Mouse (Mus musculus) retina, adult 2 months (tissue): Measurements from ENCODE around the gene Csnk1g1.

Experiments
- DNase-seq: peaks from one replicate; pipeline ENCODE4 v3.0.0-alpha.2; 2012; ENCODE audit warnings: low read depth, low spot score

The Csnk1g1 gene

DNA sequence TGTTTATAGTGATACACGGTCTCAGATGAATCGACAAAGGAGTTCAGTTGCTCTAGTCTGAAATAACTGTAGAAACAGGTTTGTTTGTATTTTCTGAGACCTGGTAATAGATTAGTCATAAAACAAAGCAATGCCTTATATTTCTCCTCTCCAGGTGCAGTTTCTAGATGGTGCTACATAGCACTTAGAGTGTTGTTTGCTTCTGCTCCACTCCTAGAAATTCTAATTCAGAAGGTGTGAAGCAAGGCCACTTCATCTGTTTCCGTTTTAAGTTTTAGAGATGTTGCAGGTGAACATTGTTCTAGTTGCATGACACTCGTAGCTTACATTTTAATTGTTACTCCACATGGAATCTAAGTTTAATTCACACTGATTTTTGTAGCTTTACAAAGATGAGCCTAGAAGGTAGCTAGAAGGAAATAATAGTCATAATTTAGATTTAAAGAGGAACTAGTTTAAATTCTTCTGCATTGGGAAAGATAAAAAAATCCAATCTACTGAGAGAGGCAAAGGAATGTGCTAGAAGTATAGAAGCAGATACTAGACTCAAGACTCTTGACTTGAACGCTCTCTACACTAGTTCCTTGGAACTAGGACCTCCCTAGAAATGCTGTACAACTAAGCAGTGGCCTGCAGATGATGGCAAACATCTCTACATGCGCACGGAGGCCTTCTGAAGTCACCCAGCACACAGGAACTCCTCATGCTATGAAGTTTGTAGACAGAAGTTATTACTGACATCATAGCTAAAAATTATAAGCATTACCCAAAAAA, 87.1 kb downstream of the Csnk1g1 start:
- DNase-seq: no peak

- DNase-seq: no peak
These were observed 90.2 kb downstream of the Csnk1g1 start for GRCm38 (mm10) chr9:65998965-65999364.

GRCm38 (mm10) chr9:66004380-66004779, 95.7 kb downstream of the Csnk1g1 start:
- peak; percentile 13 for DNase-seq

DNA sequence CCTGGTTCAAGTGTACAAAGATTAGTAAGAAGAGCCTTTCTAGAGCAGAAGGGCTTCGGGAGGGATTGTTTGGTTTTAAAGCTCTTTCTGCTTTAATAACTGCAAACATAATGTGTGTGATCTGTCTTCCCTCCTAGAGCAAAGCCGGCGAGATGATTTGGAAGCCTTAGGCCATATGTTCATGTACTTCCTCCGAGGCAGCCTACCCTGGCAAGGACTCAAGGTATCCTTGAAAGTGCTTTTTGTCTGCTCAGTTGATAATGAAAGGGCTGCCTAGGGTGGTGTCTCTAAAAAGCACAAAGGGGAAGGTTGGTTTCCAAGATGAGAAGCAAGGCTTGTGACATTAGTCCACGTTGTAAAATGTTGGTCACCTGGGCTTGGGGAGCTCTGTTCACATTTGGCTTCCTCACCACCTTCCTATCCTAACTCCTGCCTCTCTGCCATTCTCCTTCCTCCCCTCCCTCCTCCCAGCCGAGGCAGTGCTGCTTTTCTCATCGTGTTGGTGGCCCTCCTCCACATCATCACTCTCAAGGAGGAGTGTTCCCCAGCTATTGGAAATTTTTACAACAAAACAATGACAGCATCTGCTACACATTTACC, 99.0 kb downstream of the Csnk1g1 start:
- DNase-seq: no peak

- no peak for DNase-seq
These were observed 111.9 kb downstream of the Csnk1g1 start for GRCm38 (mm10) chr9:66020601-66021000.

DNA sequence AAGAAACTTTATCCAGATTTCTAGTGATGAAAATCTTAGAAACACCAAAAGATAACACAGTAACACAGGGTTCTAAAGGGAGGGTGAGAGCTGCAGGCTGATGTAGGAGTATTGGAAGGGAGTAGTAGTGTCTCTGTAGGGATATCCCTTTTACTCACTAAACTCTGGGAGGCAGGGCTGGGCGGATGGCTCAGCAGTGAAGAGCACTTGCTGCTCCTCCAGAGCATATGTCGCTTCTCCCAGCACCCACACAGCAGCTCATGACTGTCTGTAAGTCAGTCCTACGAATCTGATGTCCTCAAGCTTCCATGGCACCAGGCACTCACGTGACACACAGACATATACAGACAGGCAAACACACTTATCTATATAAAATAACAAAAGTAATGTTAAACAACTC, 129.4 kb downstream of the Csnk1g1 start:
- DNase-seq: no peak

DNA sequence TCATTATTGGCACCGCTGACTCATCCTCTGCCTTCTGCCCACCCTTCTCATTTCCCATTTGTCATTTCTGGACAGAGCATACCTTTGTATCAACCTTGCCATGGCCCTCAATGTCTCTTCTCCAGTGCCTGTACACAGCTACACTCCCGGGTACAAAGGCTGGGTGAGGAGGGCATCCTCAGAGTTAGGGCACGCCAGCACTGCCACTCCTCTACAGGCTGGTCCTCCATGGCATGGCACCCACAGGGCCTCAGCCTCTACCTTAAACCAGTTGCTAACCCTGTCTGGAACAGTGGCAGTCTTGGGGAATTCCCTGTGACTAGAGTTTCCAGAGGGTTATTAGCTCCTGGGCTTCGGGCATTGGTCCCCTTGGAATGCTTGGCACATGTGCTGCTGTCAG, 129.9 kb downstream of the Csnk1g1 start:
- no peak for DNase-seq

- no peak for DNase-seq
These were observed 130.6 kb downstream of the Csnk1g1 start for GRCm38 (mm10) chr9:66039290-66039689.

- no peak for DNase-seq
These were observed 132.1 kb downstream of the Csnk1g1 start for GRCm38 (mm10) chr9:66040801-66041200.

GRCm38 (mm10) chr9:66042331-66042730, 133.6 kb downstream of the Csnk1g1 start:
- DNase-seq: no peak

- DNase-seq: no peak
These were observed 134.5 kb downstream of the Csnk1g1 start for GRCm38 (mm10) chr9:66043241-66043640.

- no peak for DNase-seq
These were observed 141.3 kb downstream of the Csnk1g1 start for GRCm38 (mm10) chr9:66049931-66050601.

- DNase-seq: no peak
These were observed 142.8 kb downstream of the Csnk1g1 start for GRCm38 (mm10) chr9:66051493-66051892.

- no peak for DNase-seq
These were observed 144.0 kb downstream of the Csnk1g1 start for GRCm38 (mm10) chr9:66052731-66053130.

- DNase-seq: no peak
These were observed 144.9 kb downstream of the Csnk1g1 start for GRCm38 (mm10) chr9:66053620-66054019.

DNA sequence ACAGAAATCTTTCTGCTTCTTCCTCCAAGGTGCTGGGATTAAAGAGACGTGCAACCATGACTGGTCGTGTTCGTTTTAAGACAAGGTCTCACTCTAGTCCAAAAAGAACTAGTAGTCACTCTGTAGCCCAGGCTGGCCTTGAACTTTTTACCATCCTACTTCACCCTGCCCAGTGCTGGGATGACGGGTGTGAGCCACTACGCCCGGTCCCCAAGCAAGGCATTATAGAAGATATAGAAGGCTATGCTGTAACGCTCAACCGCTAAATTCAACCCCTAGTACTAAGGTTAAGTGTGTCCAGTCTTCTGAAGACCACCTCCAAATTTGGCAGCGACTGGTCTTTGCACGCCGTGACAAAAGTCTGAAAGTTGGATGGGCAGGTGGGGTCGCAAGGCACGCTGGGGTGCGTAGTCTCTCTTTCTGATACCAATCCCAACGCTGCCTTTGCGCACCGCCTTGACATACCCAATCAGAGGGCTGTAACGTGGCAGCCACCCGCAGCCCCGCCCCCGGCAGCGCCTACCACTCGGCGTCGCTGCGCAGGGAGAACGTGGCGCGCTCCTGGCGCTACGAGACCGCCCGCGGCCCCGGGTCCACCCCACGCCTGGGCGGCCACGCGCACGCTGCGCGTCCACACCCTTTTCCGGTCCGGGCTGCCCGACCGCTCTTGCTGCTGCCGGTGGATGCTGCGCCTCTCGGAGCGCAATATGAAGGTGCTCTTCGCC, 151.0 kb downstream of the Csnk1g1 start, which contains the start of gene Ppib:
TSS of gene Ppib (plus strand) at position 640 of the 725 bp plus-strand sequence.
- peak; percentile 86 for DNase-seq

DNA sequence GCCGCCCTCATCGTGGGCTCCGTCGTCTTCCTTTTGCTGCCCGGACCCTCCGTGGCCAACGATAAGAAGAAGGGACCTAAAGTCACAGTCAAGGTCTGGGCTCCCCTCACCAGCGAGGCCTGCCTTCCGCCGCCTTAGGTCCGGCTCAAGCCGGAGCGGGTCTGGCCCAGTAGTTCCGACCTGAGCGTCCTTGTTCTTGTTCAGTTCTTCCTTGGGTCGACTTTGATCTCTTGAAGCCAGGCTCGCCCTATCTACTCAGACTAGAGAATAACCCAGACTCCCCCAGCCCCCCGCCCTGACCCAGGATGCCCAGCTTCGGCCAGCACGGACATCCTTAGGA, 151.6 kb downstream of the Csnk1g1 start:
- no peak for DNase-seq

GRCm38 (mm10) chr9:66060986-66061385, 152.3 kb downstream of the Csnk1g1 start:
- DNase-seq: no peak

DNA sequence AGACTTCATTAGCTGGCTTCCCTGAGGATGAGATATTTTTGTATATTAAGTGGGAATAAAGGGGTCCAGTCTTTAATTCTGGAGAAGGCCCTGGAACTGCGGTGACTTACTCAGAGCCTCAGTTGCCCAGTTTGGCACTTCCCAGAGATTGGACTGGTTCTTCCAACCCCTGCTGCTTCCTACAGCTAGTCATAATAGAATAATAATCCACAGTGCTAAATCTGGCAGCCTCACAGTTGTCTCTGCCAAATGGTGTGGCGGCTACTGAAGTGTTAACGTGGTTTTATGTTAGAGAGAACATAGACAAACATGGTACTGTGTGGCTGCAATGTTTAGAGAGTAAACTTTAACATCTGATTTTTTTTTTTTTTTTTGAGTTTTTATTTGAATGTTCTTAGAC, 152.9 kb downstream of the Csnk1g1 start:
- no peak for DNase-seq

GRCm38 (mm10) chr9:66063446-66063845, 154.7 kb downstream of the Csnk1g1 start:
- DNase-seq: no peak

DNA sequence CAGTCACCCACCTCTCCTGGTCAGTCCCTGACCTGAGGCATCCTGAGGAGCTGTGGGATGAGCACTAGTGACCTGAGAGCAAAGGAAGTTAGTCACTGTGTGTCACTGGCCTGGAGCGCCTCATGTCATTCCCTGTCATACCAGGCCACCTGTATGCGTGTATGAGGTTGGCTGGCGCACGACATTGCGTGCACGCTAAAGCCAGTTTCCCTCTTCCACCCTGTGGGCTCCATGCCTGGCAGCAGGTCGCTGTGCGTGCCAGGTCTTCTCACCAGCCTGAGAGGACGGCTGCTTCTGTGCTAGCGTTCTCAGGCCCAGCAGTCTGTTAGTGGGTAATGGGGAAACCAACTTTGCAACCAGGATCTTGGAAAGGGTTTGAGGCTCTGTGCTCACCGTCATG, 155.6 kb downstream of the Csnk1g1 start:
- DNase-seq: no peak

DNA sequence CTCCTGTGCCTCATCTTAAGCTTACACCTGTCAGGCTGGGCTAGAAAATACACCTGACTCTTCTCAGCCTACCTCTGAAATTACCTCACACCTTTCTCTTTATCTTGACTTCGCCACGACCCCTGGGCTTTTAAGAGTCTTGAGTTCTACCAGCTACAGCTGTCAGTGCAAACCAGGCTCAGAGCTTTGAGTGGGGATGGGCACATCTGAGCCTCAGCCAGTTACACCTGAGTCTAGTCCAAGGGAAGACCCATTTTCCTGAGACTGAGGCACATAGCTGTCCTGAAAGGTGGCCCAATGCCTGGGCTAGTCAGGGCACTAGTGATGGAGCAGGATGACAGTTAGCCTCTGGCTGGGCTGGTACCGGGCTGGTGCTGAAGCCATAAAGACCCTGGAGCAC, 158.1 kb downstream of the Csnk1g1 start:
- DNase-seq: no peak
